Mouse (Mus musculus) left cerebral cortex, postnatal 4 days (tissue): ENCODE data around the gene Gm28038. TPM values are rescaled to one million over a fixed set of nuclear protein-coding genes. Genes with fewer than 3 reads are reported as not detected.

Source experiments
- DNase-seq: peaks from one replicate; pipeline ENCODE4 v3.0.0-alpha.2; 2022
- intact Hi-C: fragments of 180-260 bp; cut with DNase I; formaldehyde crosslinking; loops from one replicate; pipeline ENCODE4 v1.15.1; 2025
- total RNA-seq, 2 experiments: library from RNA; stranded (reverse); gene quantifications; 2 replicates each; pipeline ENCODE4 v1.2.3; 2021

The Gm28038 gene
- total RNA-seq, 2 experiments from 2014 or later = not detected

- intact Hi-C loops = loop anchor here (10.0 kb wide), 1 partner anchor 312 kb away; no protein-coding TSS in a partner anchor
- no peak for DNase-seq
Observed at GRCm38 (mm10) chr2:30337179-30337578, 56.3 kb downstream of the Gm28038 start.

- intact Hi-C loops = no loop called here
- DNase-seq = no peak
Observed at GRCm38 (mm10) chr2:30342061-30342460, 61.2 kb downstream of the Gm28038 start.

GRCm38 (mm10) chr2:30342544-30342943, 61.7 kb downstream of the Gm28038 start:
- intact Hi-C loops = no loop called here
- no peak for DNase-seq

GRCm38 (mm10) chr2:30343601-30344137, 62.8 kb downstream of the Gm28038 start:
- no peak for DNase-seq
- intact Hi-C loops = no loop called here

GRCm38 (mm10) chr2:30345971-30346676, 65.3 kb downstream of the Gm28038 start:
- intact Hi-C loops = no loop called here
- no peak for DNase-seq

GRCm38 (mm10) chr2:30349196-30349595, 68.4 kb downstream of the Gm28038 start:
- intact Hi-C loops = no loop called here

More at GRCm38 (mm10) chr2:30349196-30349595, 68.4 kb downstream of the Gm28038 start:
- no peak for DNase-seq

Other genes starting within 250 kb of the Gm28038 start
- gene Wdr34, start 232.2 kb upstream of the Gm28038 start, total RNA-seq = 10 to 100 TPM; 61.4 to 71.8 TPM
- gene Set, start 223.7 kb upstream of the Gm28038 start, total RNA-seq = 100 to 1,000 TPM; 323 to 344 TPM
- gene Pkn3, start 203.4 kb upstream of the Gm28038 start, total RNA-seq = 1 to 10 TPM; 2.1 to 2.6 TPM
- 10 to 100 TPM; 14.9 to 15.6 TPM for gene Zdhhc12, start 187.4 kb upstream of the Gm28038 start, total RNA-seq
- 10 to 100 TPM; 80.8 to 88.0 TPM for gene Zer1, start 156.5 kb upstream of the Gm28038 start, total RNA-seq
- 10 to 100 TPM; 84.9 to 87.6 TPM for gene Tbc1d13, start 147.3 kb upstream of the Gm28038 start, total RNA-seq
- 10 to 100 TPM; 13.3 to 15.8 TPM for gene Endog, start 109.5 kb upstream of the Gm28038 start, total RNA-seq
- gene Spout1, start 102.6 kb upstream of the Gm28038 start, total RNA-seq = 10 to 100 TPM; 36.7 to 37.7 TPM
- 10 to 100 TPM; 12.0 to 12.7 TPM for gene Kyat1, start 75.2 kb upstream of the Gm28038 start, total RNA-seq
- gene Lrrc8a, start 43.3 kb upstream of the Gm28038 start, total RNA-seq = 10 to 100 TPM; 50.6 to 55.9 TPM
- 10 to 100 TPM in 1 of 2 experiments, 1 to 10 TPM in 1; 7.7 to 10.5 TPM for gene Gm28035, start 40.5 kb upstream of the Gm28038 start, total RNA-seq
- 10 to 100 TPM; 17.1 to 19.3 TPM for gene Phyhd1, start 14.8 kb upstream of the Gm28038 start, total RNA-seq
- 10 to 100 TPM; 18.7 to 21.6 TPM for gene Dolk, start 5.3 kb downstream of the Gm28038 start, total RNA-seq
- 10 to 100 TPM; 36.6 to 42.0 TPM for gene Nup188, start 5.4 kb downstream of the Gm28038 start, total RNA-seq
- 100 to 1,000 TPM; 161 to 176 TPM for gene Sh3glb2, start 78.3 kb downstream of the Gm28038 start, total RNA-seq
- gene Miga2, start 83.2 kb downstream of the Gm28038 start, total RNA-seq = 10 to 100 TPM; 69.7 to 76.5 TPM
- gene Dolpp1, start 111.2 kb downstream of the Gm28038 start, total RNA-seq = 10 to 100 TPM; 41.1 to 43.9 TPM
- gene Crat, start 134.8 kb downstream of the Gm28038 start, total RNA-seq = 10 to 100 TPM; 33.2 to 33.3 TPM
- gene Ptpa, start 135.0 kb downstream of the Gm28038 start, total RNA-seq = 100 to 1,000 TPM; 145 to 153 TPM
- gene Ier5l, start 193.2 kb downstream of the Gm28038 start, total RNA-seq = 10 to 100 TPM; 10.8 to 13.2 TPM